Mouse (Mus musculus) lung, postnatal 25 days (tissue): ENCODE measurements at regions not wholly inside any gene's neighbourhood (a gene's known extent, or its start where the extent isn't known, plus 50 kb on each side); places are given as distances from the start of the nearest gene placed in this dataset.
A peak's percentile ranks its signal among the peaks of the same experiment; 100 is the strongest.

Experiments used
- DNase-seq: peaks from one replicate; pipeline ENCODE4 v3.0.0; 2022; ENCODE audit warnings: low spot score

- no peak for DNase-seq
Observed at GRCm38 (mm10) chr14:105056171-105056570, 121.0 kb downstream of the Rbm26 start.

- DNase-seq: no peak
Observed at GRCm38 (mm10) chr14:105038798-105039197, 138.3 kb downstream of the Rbm26 start.

GRCm38 (mm10) chr14:105034712-105035377, 142.3 kb downstream of the Rbm26 start:
- no peak for DNase-seq

- DNase-seq: no peak
Observed at GRCm38 (mm10) chr14:105019971-105020370, 157.2 kb downstream of the Rbm26 start.

GRCm38 (mm10) chr14:105016089-105016846, 160.9 kb downstream of the Rbm26 start:
- DNase-seq: no peak

GRCm38 (mm10) chr14:105015278-105015677, 161.8 kb downstream of the Rbm26 start:
- DNase-seq: no peak

GRCm38 (mm10) chr14:105010742-105011141, 166.4 kb downstream of the Rbm26 start:
- no peak for DNase-seq

- DNase-seq: no peak
Observed at GRCm38 (mm10) chr14:105008331-105008730, 168.8 kb downstream of the Rbm26 start.

GRCm38 (mm10) chr14:104994066-104994465, 183.1 kb downstream of the Rbm26 start:
- DNase-seq: no peak

GRCm38 (mm10) chr14:104966046-104966445, 211.1 kb downstream of the Rbm26 start:
- no peak for DNase-seq

GRCm38 (mm10) chr14:104943450-104943849, 233.7 kb downstream of the Rbm26 start:
- no peak for DNase-seq

- DNase-seq: no peak
Observed at GRCm38 (mm10) chr14:104939961-104940360, 237.2 kb downstream of the Rbm26 start.

- no peak for DNase-seq
Observed at GRCm38 (mm10) chr14:104937083-104937864, 239.9 kb downstream of the Rbm26 start.

GRCm38 (mm10) chr14:104935956-104936355, 241.2 kb downstream of the Rbm26 start:
- no peak for DNase-seq

GRCm38 (mm10) chr14:104905706-104906105, 271.4 kb downstream of the Rbm26 start:
- no peak for DNase-seq

GRCm38 (mm10) chr14:104902120-104903027, 274.8 kb downstream of the Rbm26 start:
- no peak for DNase-seq

GRCm38 (mm10) chr14:104901072-104901471, 276.1 kb downstream of the Rbm26 start:
- DNase-seq: no peak

GRCm38 (mm10) chr14:104871203-104871602, 305.9 kb downstream of the Rbm26 start:
- DNase-seq: no peak

- peak; percentile 0 for DNase-seq
Observed at GRCm38 (mm10) chr14:104867540-104867939, 309.6 kb downstream of the Rbm26 start.

GRCm38 (mm10) chr14:104863881-104864280, 313.2 kb downstream of the Rbm26 start:
- no peak for DNase-seq

GRCm38 (mm10) chr14:104855913-104856312, 321.2 kb downstream of the Rbm26 start:
- no peak for DNase-seq

GRCm38 (mm10) chr14:104849274-104849673, 326.8 kb upstream of the Rnf219 start:
- DNase-seq: no peak
